Mouse (Mus musculus) left cerebral cortex, adult 2 months (tissue): Measurements from ENCODE around the gene Cldn10. TPM values are rescaled to one million over a fixed set of nuclear protein-coding genes. Genes with fewer than 3 reads are reported as not detected.
"Not testable (repeated sequence)": the region's sequence is repeated elsewhere in the genome, so short reads cannot be mapped to it uniquely, and the experiment has no call there.

Experiments
- DNase-seq, 2 experiments: peaks; one replicate each; pipeline ENCODE4 v3.0.0; 2021 to 2022; ENCODE audit warnings: low spot score in 2 of 2, mixed read lengths in 1 of 2; ENCODE audit errors: extremely low spot score in 1 of 2
- H3K27ac ChIP-seq: fragments of 200-600 bp; 2 replicates; pipeline ENCODE4 v1.8.1; 2022
- H3K4me3 ChIP-seq: fragments of 200-600 bp; 2 replicates; pipeline ENCODE4 v1.8.1; 2022
- CTCF ChIP-seq: fragments of 200-600 bp; IDR thresholded peaks from 2 replicates; pipeline ENCODE4 v1.8.1; 2022; ENCODE audit warnings: antibody characterized with exemption, mild to moderate bottlenecking, moderate library complexity
- intact Hi-C: fragments of 180-260 bp; cut with DNase I; formaldehyde crosslinking; loops from one replicate; pipeline ENCODE4 v1.15.1; 2025
- long read RNA-seq, 2 experiments: library from polyadenylated mRNA; stranded (forward); transcript quantifications; one replicate each; pipeline ENCODE4 v2.0.0; 2021; ENCODE audit warnings: borderline mapping rate in 2 of 2
- total RNA-seq, 2 experiments: library from RNA; stranded (reverse); gene quantifications; 2 replicates each; pipeline ENCODE4 v1.2.3; 2021

Cldn10 gene
- total RNA-seq, result 10 to 100 TPM; 25.8 to 25.9 TPM
- long read RNA-seq, experiment 1, transcript Cldn10-203 (5 exons, 2,128 nt), result major isoform, 39 of 40 reads
- long read RNA-seq, experiment 1, partial matches to known transcripts, result 0 of 40 reads
- long read RNA-seq, experiment 1, other reads (novel, unspliced or antisense), result 1 of 40 reads
- long read RNA-seq, experiment 2, transcript Cldn10-203 (5 exons, 2,128 nt), result major isoform, 34 of 34 reads
- long read RNA-seq, experiment 2, partial matches to known transcripts, result 0 of 34 reads
- long read RNA-seq, experiment 2, other reads (novel, unspliced or antisense), result 0 of 34 reads

DNA sequence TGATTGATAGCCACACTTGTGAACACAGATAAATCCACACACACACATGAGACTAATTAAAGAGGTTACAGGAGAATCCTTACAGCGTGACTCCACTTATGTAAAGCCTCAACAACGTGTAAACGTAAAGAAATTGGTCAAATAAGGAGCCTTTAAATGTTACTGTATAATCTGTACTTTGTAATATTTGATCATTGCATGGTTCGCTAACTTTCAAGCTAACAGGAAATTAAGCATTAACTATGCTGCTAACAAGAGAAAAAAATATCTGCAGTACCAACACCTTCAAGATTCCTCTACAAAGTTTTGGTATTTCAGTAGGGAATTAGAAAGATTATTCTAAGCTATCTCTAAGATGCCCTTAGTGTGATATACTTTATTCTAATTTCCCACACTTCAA lies at the start of gene Cldn10:
Gene Cldn10 (plus strand): TSS at position 288 of the 400 bp plus-strand sequence.
- H3K4me3 ChIP-seq, result no peak within 1 kb of the TSS
- TF ChIP-seq CTCF, result no peak
- H3K27ac ChIP-seq, result no peak within 1 kb of the TSS
- intact Hi-C loops, result no loop called here
- no peak for DNase-seq

DNA sequence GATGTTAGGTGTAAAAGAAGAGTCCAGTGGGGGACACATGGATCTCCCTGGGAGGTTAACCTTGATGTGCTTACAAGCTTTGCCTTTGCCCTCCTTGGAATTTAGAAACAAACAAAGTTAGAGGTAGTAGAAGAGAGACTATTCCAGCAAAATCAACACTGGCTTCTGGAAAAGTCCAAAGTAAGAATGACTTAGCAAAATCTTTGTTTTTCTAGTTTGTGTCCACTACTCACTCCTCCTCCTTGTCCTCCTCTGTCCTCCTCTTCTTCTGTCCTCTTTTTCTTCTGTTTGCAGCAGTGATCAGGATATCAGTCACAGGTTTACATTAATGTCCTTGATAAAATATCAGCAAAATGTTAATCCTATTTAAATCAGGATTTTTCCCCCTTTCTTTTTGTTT lies 45.9 kb upstream of the Cldn10 start:
- H3K27ac ChIP-seq, result no peak overlapping the region
- intact Hi-C loops, result no loop called here
- no peak for DNase-seq
- no peak for TF ChIP-seq CTCF
- H3K4me3 ChIP-seq, result no peak overlapping the region

DNA sequence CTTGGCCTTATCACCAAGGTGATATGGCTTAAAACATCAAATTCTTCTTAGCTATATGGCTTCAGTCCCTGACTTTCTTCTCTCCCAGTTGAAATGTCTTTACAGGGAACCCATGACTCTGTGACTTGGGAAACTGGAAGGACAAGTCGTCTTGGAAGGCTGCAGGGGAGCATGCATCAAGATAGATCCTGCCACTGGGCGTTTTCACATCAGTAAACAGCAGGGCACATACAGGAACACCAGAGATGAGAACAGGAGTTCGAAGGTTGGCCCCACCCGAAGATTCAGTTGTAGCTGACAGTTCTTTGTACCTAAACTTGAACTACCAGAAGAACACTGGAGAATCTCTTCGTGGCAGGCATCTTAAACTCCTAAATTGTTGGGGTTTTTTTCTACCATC lies 44.8 kb upstream of the Cldn10 start:
- Histone ChIP-seq H3K27ac (no peak overlapping the region), H3K4me3 (no peak overlapping the region)
- intact Hi-C loops, result no loop called here
- no peak for TF ChIP-seq CTCF
- DNase-seq, result no peak

DNA sequence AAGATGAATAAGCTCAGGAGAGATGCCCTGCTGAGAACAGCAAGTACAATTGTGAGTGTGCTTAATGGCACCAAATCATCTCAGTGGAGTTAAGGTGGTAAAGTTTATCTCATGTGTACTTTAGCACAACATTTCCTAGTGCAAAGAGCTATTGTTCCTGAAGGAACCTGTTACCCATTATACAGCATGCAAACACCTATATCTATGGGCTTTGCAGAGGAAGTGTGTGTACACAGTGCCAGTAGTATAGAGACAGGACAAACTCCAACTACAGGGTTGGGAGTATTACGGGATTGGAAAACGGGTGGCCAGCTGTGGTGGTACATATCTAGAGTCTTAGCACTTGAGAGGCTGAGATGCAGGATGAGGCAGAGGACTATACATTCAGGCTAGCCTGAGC lies 38.6 kb upstream of the Cldn10 start:
- DNase-seq, result no peak
- H3K4me3 ChIP-seq, result no peak overlapping the region
- no peak for TF ChIP-seq CTCF
- no peak overlapping the region for H3K27ac ChIP-seq
- intact Hi-C loops, result no loop called here

DNA sequence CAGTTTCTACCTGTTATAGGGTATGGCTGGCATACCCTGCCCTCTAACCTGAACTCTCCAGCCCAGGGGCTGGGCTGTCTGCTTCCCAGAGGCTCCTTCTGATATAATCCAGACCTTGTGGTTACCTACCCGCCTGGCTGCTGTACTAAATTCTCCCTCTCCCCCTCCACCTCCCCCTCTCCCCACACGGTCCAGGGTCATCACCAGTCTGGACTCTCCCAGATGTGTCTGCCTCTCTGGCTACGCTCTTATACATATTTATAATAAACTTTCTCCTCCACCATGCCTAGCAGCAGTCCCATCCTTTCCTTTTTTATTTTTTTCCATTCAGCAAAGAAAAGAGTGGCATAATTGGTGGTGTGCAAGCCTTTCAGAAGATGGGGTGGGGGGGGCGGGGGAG lies 38.0 kb upstream of the Cldn10 start:
- Histone ChIP-seq H3K27ac (no peak overlapping the region), H3K4me3 (no peak overlapping the region)
- no peak for TF ChIP-seq CTCF
- intact Hi-C loops, result loop anchor here (2.0 kb wide), 2 partner anchors 39 to 87 kb away; no protein-coding TSS in a partner anchor
- no peak for DNase-seq

DNA sequence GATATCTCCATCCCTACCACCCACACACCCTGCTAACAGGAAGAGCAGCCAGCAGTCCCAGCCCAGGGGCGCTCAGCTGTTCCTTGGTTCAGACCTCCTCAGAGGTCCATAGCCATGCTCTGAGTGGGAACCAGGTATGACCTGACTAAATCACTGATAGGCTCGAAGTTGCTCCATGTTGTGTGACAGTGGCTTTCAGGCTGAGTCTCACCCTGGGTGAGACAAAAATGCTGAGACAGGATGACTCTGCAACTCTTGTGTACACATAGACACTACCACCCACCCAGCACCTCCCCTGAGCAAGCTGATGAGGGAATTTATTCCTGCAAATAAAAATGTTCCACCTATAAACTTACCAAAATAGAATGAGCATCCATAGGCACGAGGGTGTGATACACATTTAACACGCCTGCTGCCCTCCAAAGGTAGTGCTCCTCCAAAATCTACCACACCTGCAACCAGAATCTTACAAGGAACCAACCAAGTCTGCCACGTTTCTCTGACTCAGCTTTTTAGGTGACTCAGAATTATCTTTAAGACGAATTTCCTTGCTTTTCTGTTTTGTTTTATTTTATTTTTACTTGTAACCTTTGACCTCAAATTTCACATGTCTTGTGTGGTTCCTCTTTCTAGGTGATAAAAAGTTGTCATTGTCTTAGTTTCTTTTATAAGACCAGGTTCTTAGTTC lies 37.1 kb upstream of the Cldn10 start:
- Histone ChIP-seq H3K4me3 (no peak overlapping the region), H3K27ac (peak overlapping the region; percentile 40)
- TF ChIP-seq CTCF, result no peak
- DNase-seq, result no peak
- intact Hi-C loops, result loop anchor here (2.0 kb wide), 2 partner anchors 40 to 88 kb away; no protein-coding TSS in a partner anchor

DNA sequence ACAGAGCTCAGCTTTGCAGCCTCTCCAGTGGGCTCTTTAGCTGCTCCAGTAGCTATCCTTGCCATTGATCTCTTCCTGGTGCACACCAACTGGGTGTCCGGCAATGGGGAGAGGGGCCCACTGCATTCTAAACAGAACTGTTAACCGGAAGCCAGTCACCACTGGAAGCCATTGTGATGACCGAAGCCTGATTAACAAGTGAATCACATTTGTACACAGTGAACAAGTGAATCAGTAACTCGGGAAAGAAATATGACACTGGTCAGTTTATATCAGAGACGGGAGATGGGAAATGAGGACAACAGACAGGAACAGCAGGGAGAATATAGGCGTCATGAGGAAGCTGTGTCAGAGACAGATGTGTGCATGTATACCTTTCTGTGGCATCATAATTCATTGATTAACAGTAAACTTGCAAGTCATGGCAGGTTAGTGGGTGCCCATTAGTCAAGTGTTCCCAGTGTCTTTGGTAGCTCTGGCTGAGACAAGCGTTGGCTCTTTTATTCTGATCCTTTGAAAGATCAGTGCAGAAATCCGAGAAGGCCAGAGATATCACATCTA lies 36.4 kb upstream of the Cldn10 start:
- H3K27ac ChIP-seq, result no peak overlapping the region
- no peak overlapping the region for H3K4me3 ChIP-seq
- DNase-seq, result no peak
- no peak for TF ChIP-seq CTCF
- intact Hi-C loops, result loop anchor here (2.0 kb wide), 2 partner anchors 40 to 88 kb away; no protein-coding TSS in a partner anchor

DNA sequence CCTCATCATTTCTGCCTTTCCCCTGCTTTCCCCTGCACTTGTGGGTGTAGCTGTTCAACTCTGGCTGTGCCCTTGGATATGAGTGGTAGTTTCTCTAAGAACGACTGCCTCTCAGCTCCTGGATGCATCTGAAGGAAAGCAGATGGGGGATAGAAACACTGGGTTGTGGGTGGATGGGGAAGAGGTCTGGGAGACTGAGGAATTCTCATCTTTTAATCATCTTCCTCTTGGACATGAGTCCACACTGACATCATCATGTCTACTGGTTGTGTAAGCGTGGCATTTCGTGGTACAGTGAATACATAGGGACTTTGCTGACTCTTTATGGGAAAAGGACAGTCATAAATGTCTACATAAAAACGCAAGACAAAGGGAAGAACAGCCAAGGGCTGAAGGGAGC lies 31.7 kb upstream of the Cldn10 start:
- no peak overlapping the region for H3K27ac ChIP-seq
- no peak overlapping the region for H3K4me3 ChIP-seq
- TF ChIP-seq CTCF, result no peak
- intact Hi-C loops, result no loop called here
- no peak for DNase-seq

DNA sequence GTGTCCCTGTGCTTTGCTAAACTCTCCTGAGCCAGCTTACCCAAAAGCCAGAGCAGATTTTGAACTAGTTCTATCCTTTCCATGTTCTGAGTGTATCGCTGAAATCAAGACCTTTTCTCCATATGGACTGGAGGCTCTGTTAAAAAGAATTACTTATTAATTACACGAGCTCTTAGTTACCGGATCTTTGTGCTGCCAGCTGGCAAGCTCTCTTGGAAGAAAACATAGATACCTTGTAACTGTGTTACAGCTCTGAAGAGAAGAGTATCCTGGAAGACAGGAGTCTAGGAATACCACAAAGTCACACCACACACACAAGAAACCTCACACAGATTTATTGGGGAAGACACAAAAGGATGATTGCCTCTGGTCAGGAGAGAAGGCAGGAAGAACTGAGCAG lies 31.1 kb upstream of the Cldn10 start:
- no peak for DNase-seq
- TF ChIP-seq CTCF, result no peak
- no peak overlapping the region for H3K27ac ChIP-seq

DNA sequence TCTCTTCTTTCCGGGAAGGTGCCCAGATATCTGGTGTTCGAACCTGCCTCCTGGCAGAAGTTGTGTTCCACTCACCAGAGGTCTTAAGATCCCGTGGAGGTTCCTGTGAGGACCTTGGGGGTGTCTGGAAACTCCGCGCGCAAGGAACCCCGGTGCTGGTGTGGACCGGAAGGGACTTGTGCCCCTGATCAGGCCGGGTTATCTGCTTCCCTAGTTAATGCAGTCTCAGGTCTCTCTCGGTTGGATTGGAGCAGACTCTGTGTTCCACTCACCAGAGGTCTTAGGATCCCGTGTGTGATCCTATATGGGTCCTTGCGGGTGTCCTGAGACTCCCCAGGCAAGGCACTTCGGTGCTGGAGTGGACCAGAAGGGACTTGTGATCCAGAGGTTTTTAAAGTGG lies 24.3 kb upstream of the Cldn10 start:
- intact Hi-C loops, result loop anchor here (10.0 kb wide), 1 partner anchor 549 kb away; no protein-coding TSS in a partner anchor
- not testable (repeated sequence) for DNase-seq, H3K27ac ChIP-seq, H3K4me3 ChIP-seq

More for the DNA sequence above, 31.1 kb upstream of the Cldn10 start:
- H3K4me3 ChIP-seq, result no peak overlapping the region
- intact Hi-C loops, result no loop called here

DNA sequence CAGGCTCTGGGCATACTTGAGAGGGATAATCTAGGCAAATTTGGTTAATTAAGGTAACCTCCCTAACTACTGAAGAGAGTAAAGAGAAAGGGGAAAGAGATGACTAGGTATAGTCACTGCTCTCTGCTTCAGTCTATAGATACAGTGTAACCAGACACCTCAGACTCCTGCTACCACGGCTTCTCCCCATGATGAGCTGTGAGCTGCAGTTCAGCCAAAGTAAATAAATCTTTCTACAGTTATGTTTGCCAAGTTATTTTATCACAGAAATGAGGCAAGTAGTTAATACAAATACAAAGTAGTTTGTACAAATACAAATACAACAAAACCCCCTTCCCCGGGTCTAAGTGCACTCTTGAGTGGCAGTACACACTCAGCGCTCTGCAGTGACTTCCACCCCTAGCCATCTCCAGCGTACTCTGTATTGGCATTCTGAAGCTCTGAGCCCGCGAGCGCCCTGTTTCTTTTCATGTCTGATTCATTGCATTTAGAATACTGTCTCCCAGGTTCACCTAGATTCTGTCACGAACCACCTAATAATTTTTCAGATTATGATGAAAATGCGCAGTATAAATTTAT lies 23.7 kb upstream of the Cldn10 start:
- no peak for DNase-seq
- Histone ChIP-seq H3K4me3 (no peak overlapping the region), H3K27ac (no peak overlapping the region)
- TF ChIP-seq CTCF, result no peak
- intact Hi-C loops, result loop anchor here (10.0 kb wide), 1 partner anchor 549 kb away; no protein-coding TSS in a partner anchor

DNA sequence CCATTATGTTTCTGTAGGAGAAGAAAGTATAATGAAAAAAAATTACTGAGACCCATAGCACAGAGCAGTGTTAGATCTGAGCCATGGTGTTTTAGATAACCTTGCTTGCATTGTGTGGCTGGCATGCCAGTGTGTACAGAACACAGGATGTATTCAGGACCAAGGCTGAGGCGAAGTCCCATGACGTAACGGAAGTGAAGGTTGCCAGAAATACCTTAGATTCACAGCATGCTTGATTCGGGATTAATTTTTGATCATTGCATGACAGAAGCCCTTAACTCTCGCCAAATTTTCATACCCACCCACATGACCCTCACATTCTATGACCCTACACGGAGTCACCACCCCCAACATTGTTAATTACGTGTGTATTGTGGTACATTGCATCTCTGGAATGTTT lies 22.4 kb upstream of the Cldn10 start:
- Histone ChIP-seq H3K4me3 (no peak overlapping the region), H3K27ac (no peak overlapping the region)
- intact Hi-C loops, result loop anchor here (5.0 to 10.0 kb wide), 2 partner anchors 58 to 551 kb away; partner anchors contain the start of gene Abcc4
- no peak for DNase-seq
- TF ChIP-seq CTCF, result no peak
